Mouse (Mus musculus): ENCODE data around the gene Rp2. TPM values are rescaled to one million over a fixed set of nuclear protein-coding genes. Genes with fewer than 3 reads are reported as not detected.
"Not testable (repeated sequence)": the region's sequence is repeated elsewhere in the genome, so short reads cannot be mapped to it uniquely, and the experiment has no call there.

The Rp2 gene
- polyA plus RNA-seq, 2 experiments = 5.6 to 10.4 TPM

DNA sequence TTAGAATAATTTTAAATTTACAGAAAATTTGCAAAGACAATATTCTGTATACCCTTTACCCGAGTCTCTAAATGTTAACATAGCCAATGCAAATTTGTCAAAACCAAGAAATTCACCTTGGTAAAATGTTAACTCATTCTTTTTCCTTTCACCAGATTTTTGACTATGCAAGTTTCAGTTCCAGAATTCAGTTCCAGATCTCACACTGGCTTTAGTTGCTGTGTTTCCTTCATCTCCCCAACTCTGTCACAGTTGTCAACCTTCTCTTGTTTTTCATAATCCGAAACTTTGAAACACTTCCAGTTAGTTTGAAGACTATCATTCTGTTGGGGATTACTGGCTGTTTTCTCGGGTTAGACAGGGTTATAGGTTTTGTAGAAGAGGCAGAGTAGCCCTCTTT is 22.7 kb downstream of the Rp2 start:
- WGBS (ENCODE audit: insufficient replicate concordance) = 57% methylated on average over 3 of the region's 3 CpGs
- TF ChIP-seq EP300 (IDR thresholded peaks at IDR 0.05; ENCODE audit: low read depth) (no peak), CTCF (IDR thresholded peaks at IDR 0.05; ENCODE audit: low read depth) (no peak)
- Histone ChIP-seq H3K9ac (replicated peaks) (no peak overlapping the region), H3K4me1 (replicated peaks; ENCODE audit: control insufficient read depth in 2 of 2, insufficient read depth in 2 of 2, low read length in 1 of 2) (no peaks in the 10 kb centered on the region), H3K27ac (no peak overlapping the region), H3K36me3 (replicated peaks; ENCODE audit: control insufficient read depth, insufficient read depth, low read depth) (no peaks in the 10 kb centered on the region), H3K4me3 (ENCODE audit: insufficient read depth in 1 of 2, low read depth in 2 of 2, low read length in 2 of 2) (no peak overlapping the region), H3K9me3 (ENCODE audit: control insufficient read depth, low read length) (no peaks in the 10 kb centered on the region), H3K4me2 (ENCODE audit: low read depth) (no peak overlapping the region), H3K27me3 (ENCODE audit: control insufficient read depth, insufficient read depth, low read length) (no peaks in the 10 kb centered on the region)
- DNase-seq (ENCODE audit: low read depth in 3 of 3, low spot score in 3 of 3) = no peak
- ATAC-seq (ENCODE audit: insufficient read depth) = no peak

DNA sequence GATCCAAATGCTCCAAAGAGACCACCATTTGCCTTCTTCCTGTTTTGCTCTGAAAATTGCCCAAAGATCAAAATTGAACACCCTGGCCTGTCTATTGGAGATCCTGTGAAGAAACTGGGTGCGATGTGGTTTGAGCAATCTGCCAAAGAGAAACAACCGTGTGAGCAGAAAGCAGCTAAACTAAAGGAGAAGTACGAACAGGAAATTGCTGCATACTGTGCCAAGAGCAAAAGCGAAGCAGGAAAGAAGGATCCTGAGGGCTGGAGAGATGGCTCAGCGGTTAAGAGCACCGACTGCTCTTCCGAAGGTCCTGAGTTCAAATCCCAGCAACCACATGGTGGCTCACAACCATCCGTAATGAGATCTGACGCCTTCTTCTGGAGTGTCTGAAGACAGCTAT is 27.7 kb downstream of the Rp2 start:
- not testable (repeated sequence) for H3K9me3 ChIP-seq (ENCODE audit: control insufficient read depth, low read length); H3K4me3 ChIP-seq (ENCODE audit: insufficient read depth in 1 of 2, low read depth in 2 of 2, low read length in 2 of 2); H3K4me1 ChIP-seq (replicated peaks; ENCODE audit: control insufficient read depth in 2 of 2, insufficient read depth in 2 of 2, low read length in 1 of 2); H3K4me2 ChIP-seq (ENCODE audit: low read depth); H3K27ac ChIP-seq; DNase-seq (ENCODE audit: low read depth in 3 of 3, low spot score in 3 of 3); H3K9ac ChIP-seq (replicated peaks); ATAC-seq (ENCODE audit: insufficient read depth); H3K27me3 ChIP-seq (ENCODE audit: control insufficient read depth, insufficient read depth, low read length); H3K36me3 ChIP-seq (replicated peaks; ENCODE audit: control insufficient read depth, insufficient read depth, low read depth)
- WGBS (ENCODE audit: insufficient replicate concordance) = 69% methylated on average over 9 of the region's 9 CpGs

DNA sequence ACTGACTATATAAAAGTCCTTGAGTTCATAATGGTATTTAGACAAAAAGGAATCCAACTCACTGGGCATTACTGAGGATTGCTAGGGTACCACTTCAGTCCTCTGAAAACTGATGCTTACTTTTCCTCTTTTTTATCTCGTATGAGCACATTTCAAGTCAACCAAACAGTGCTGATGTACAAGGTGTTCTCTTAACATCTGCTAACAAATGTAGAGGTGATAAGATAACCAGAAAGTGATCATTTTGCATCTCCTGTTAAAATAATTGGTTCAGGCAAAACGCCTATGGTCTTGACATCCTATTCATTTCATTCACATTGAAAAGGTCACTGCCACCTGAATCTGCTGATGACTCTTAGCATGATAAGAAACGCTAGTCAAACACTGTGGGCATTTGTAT is 28.7 kb downstream of the Rp2 start:
- Histone ChIP-seq H3K4me3 (ENCODE audit: insufficient read depth in 1 of 2, low read depth in 2 of 2, low read length in 2 of 2) (no peak overlapping the region), H3K27me3 (ENCODE audit: control insufficient read depth, insufficient read depth, low read length) (no peaks in the 10 kb centered on the region), H3K27ac (no peak overlapping the region), H3K4me2 (ENCODE audit: low read depth) (no peak overlapping the region), H3K9ac (replicated peaks) (no peak overlapping the region), H3K9me3 (ENCODE audit: control insufficient read depth, low read length) (no peaks in the 10 kb centered on the region), H3K4me1 (replicated peaks; ENCODE audit: control insufficient read depth in 2 of 2, insufficient read depth in 2 of 2, low read length in 1 of 2) (no peaks in the 10 kb centered on the region), H3K36me3 (replicated peaks; ENCODE audit: control insufficient read depth, insufficient read depth, low read depth) (no peaks in the 10 kb centered on the region)
- DNase-seq (ENCODE audit: low read depth in 3 of 3, low spot score in 3 of 3) (no peak), ATAC-seq (ENCODE audit: insufficient read depth) (no peak)
- TF ChIP-seq EP300 (IDR thresholded peaks at IDR 0.05; ENCODE audit: low read depth) (peak; percentile 31; the same call in 1 of the 2 replicates), CTCF (IDR thresholded peaks at IDR 0.05; ENCODE audit: low read depth) (no peak)
- WGBS (ENCODE audit: insufficient replicate concordance) = 38% methylated on average over 3 of the region's 3 CpGs

DNA sequence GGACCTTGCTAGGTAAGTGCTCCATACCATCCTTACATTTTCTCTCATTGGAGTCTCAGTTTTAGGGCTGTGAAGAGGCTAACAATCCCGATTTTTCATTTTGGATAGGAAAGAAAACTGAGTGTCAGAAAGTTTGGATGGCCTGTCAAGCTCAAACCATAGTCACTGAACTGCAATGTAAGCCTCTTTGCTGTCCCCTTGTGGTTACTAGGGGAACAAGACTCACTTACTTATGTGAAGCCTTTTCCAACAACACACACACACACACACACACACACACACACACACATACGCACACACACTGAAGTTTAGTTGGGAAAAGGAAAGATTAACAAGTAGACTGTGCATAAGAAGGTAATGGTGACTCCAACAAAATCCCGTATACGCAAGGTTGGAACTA is 39.8 kb downstream of the Rp2 start:
- H3K9me3 ChIP-seq (ENCODE audit: control insufficient read depth, low read length) = no peaks in the 10 kb centered on the region
- no peak overlapping the region for H3K4me3 ChIP-seq (ENCODE audit: insufficient read depth in 1 of 2, low read depth in 2 of 2, low read length in 2 of 2)
- H3K27me3 ChIP-seq (ENCODE audit: control insufficient read depth, insufficient read depth, low read length) = no peaks in the 10 kb centered on the region
- no peaks in the 10 kb centered on the region for H3K36me3 ChIP-seq (replicated peaks; ENCODE audit: control insufficient read depth, insufficient read depth, low read depth)
- no peak overlapping the region for H3K4me2 ChIP-seq (ENCODE audit: low read depth)
- ATAC-seq (ENCODE audit: insufficient read depth) (no peak), DNase-seq (ENCODE audit: low read depth in 3 of 3, low spot score in 3 of 3) (no peak)
- no peak overlapping the region for H3K27ac ChIP-seq
- H3K4me1 ChIP-seq (replicated peaks; ENCODE audit: control insufficient read depth in 2 of 2, insufficient read depth in 2 of 2, low read length in 1 of 2) = no peaks in the 10 kb centered on the region
- WGBS (ENCODE audit: insufficient replicate concordance) = 61% methylated on average over 4 of the region's 4 CpGs
- H3K9ac ChIP-seq (replicated peaks) = no peak overlapping the region
- no peak for TF ChIP-seq EP300 (IDR thresholded peaks at IDR 0.05; ENCODE audit: low read depth)
- peak; percentile 70 for TF ChIP-seq CTCF (IDR thresholded peaks at IDR 0.05; ENCODE audit: low read depth)

DNA sequence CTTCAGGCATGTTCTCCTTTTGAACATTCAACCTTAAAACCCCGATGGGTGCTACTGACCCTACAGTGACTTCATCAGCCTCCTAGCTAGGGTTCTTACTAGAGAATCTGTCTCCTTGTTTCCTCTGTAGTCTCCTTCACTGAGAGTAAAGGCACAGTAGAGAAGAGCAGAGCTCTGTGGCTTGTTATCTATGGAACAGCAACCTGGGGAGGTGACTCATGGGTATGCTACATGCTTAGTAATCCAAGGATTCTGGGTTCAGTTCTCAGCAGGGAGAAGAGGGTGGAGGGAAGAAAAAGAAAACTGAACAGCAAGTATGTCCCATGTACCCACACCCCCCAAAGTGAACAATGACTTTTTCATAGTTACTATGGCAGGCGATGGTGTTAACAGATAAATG is 42.6 kb downstream of the Rp2 start:
- TF ChIP-seq EP300 (IDR thresholded peaks at IDR 0.05; ENCODE audit: low read depth) = no peak
- TF ChIP-seq CTCF (IDR thresholded peaks at IDR 0.05; ENCODE audit: low read depth) = no peak
- Histone ChIP-seq H3K27me3 (ENCODE audit: control insufficient read depth, insufficient read depth, low read length) (no peaks in the 10 kb centered on the region), H3K4me3 (ENCODE audit: insufficient read depth in 1 of 2, low read depth in 2 of 2, low read length in 2 of 2) (no peak overlapping the region), H3K27ac (no peak overlapping the region), H3K4me1 (replicated peaks; ENCODE audit: control insufficient read depth in 2 of 2, insufficient read depth in 2 of 2, low read length in 1 of 2) (peaks cover 0 to under 1% of the 10 kb centered on the region in 2 experiments; a peak in 1 of 4 replicates), H3K9ac (replicated peaks) (no peak overlapping the region), H3K9me3 (ENCODE audit: control insufficient read depth, low read length) (no peaks in the 10 kb centered on the region), H3K4me2 (ENCODE audit: low read depth) (no peak overlapping the region), H3K36me3 (replicated peaks; ENCODE audit: control insufficient read depth, insufficient read depth, low read depth) (no peaks in the 10 kb centered on the region)
- DNase-seq (ENCODE audit: low read depth in 3 of 3, low spot score in 3 of 3) (no peak), ATAC-seq (ENCODE audit: insufficient read depth) (no peak)
- 73% methylated on average over 2 of the region's 2 CpGs for WGBS (ENCODE audit: insufficient replicate concordance)
